Mouse (Mus musculus) ES-Bruce4 (cell line): ENCODE measurements around the gene Lmln.

ENCODE experiments used
- CTCF ChIP-seq: IDR thresholded peaks from one replicate; pipeline ENCODE4 v1.8.1; 2011; ENCODE audit warnings: low read depth, low read length
- EP300 ChIP-seq: IDR thresholded peaks from 2 replicates; pipeline ENCODE4 v1.6.1; 2011; ENCODE audit warnings: low read depth, low read length; ENCODE audit not compliant: insufficient read depth
- POLR2A ChIP-seq: IDR thresholded peaks from one replicate; pipeline ENCODE4 v1.8.1; 2011; ENCODE audit warnings: low read length; ENCODE audit not compliant: insufficient read depth

DNA sequence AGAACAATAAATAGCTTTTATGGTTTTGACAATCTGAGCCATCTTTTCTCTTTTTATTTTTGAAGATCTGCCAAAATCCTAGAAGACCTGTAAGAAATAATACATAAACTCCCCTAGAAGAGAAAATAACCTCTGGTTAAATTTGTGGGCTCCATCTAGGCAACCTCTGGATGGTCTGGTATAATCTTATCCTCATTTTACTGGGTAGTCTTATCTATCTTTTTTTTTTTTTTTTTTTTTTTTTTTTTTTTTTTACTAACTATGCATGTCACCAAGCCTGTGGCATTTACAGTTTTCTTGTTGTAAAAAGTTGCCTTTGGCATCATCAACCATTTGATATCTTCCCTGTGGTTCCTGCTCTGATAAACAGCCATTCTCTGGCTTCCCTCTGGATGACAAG, 112.4 kb downstream of the Lmln start:
- TF ChIP-seq CTCF (no peak), POLR2A (no peak), EP300 (no peak)
